In genomic region chr4:156031593-156032391, GRCm38 (mm10) we compare ENCODE assay signal across 8 mouse cellular contexts. TPM values are rescaled to one million over a fixed set of nuclear protein-coding genes. Genes with fewer than 3 reads are reported as not detected.
DNase-seq lines count a peak whose midpoint lies in the region; ATAC-seq lines count a peak whose summit lies in the region.

No protein-coding gene starts in this region.

- H3K27me3 ChIP-seq in intestine, embryonic 15.5 days (replicated peaks) = peaks cover 12% of the 10 kb centered on the region

- peak; percentile 93 for ATAC-seq in intestine, embryonic 15.5 days

- no peaks in the 10 kb centered on the region for H3K9me3 ChIP-seq in intestine, embryonic 15.5 days

- peak overlapping the region; percentile 59 for H3K4me3 ChIP-seq in intestine, embryonic 15.5 days (replicated peaks)

- under 1% methylated on average over 24 of the region's 24 CpGs for WGBS in intestine, embryonic 15.5 days

- H3K4me1 ChIP-seq in intestine, embryonic 15.5 days (replicated peaks) = peaks cover 18% of the 10 kb centered on the region

- peak overlapping the region; percentile 78 for H3K4me2 ChIP-seq in intestine, embryonic 15.5 days (replicated peaks)

- peak overlapping the region; percentile 93 for H3K27ac ChIP-seq in intestine, embryonic 15.5 days

- peak overlapping the region; percentile 63 for H3K9ac ChIP-seq in intestine, embryonic 15.5 days

- DNase-seq in adipocyte (ENCODE audit: low spot score) = peak; percentile 88
- DNase-seq in embryo, embryonic 10.5 days (ENCODE audit: low spot score) = peak; percentile 94
- DNase-seq in gastrocnemius, postnatal 36 days = peak; percentile 76 to 82
- DNase-seq in left cerebral cortex, postnatal 25 days (ENCODE audit: low spot score in 2 of 2) = peak; percentile 79 to 88
- peak; percentile 87 for DNase-seq in mesoderm, embryonic 11.5 days (ENCODE audit: low read depth, low spot score)
- DNase-seq in right cerebral cortex, postnatal 36 days (ENCODE audit: low spot score in 2 of 2) = peak; percentile 71 to 76
- DNase-seq in yolk sac, embryonic 10.5 days (ENCODE audit: low spot score) = peak; percentile 87

- 0 out of 2 replicates have a peak, but pooled peaks cover 2% of the 10 kb centered on the region for H3K36me3 ChIP-seq in intestine, embryonic 15.5 days

- intact Hi-C loops in gastrocnemius, postnatal 36 days (cut with DNase I) = loop anchor here (5.0 kb wide), 1 partner anchor 39 kb away; the partner anchor contains the start of genes B3galt6 and Sdf4
- intact Hi-C loops in left cerebral cortex, postnatal 25 days (cut with DNase I) = loop anchor here (2.0 to 5.0 kb wide), 2 partner anchors 39 to 71 kb away; partner anchors contain the start of genes B3galt6 and Sdf4

RNA-seq across cellular contexts. Expression of gene Tnfrsf18, which starts 5.8 kb away (rescaled TPM):
- total RNA-seq in gastrocnemius, postnatal 36 days (2021) = under 1 TPM in 1 of 2 experiments, not detected in 1; 0.48 TPM
- 1.1 and 1.6 TPM in 2 replicates for polyA plus RNA-seq in intestine, embryonic 15.5 days (2015; fragmentation: Nextera tagmentation; extraction: Ambion mirVana)
- total RNA-seq in left cerebral cortex, postnatal 25 days (2021) = not detected

RNA-seq across cellular contexts. Expression of gene Tnfrsf4, which starts 18.1 kb away (rescaled TPM):
- total RNA-seq in gastrocnemius, postnatal 36 days (2021) = under 1 TPM; 0.59 to 0.94 TPM
- polyA plus RNA-seq in intestine, embryonic 15.5 days (2015; fragmentation: Nextera tagmentation; extraction: Ambion mirVana) = 0.49 and 0.52 TPM in 2 replicates
- 1 to 10 TPM; 2.0 to 2.1 TPM for total RNA-seq in left cerebral cortex, postnatal 25 days (2021)

RNA-seq across cellular contexts. Expression of gene Ttll10, which starts 27.4 kb away (rescaled TPM):
- not detected for total RNA-seq in gastrocnemius, postnatal 36 days (2021)
- polyA plus RNA-seq in intestine, embryonic 15.5 days (2015; fragmentation: Nextera tagmentation; extraction: Ambion mirVana) = 3.1 and 3.9 TPM in 2 replicates
- not detected for total RNA-seq in left cerebral cortex, postnatal 25 days (2021)

RNA-seq across cellular contexts. Expression of gene Sdf4, which starts 39.1 kb away (rescaled TPM):
- 10 to 100 TPM; 63.1 to 68.4 TPM for total RNA-seq in gastrocnemius, postnatal 36 days (2021)
- 154 and 166 TPM in 2 replicates for polyA plus RNA-seq in intestine, embryonic 15.5 days (2015; fragmentation: Nextera tagmentation; extraction: Ambion mirVana)
- 100 to 1,000 TPM; 182 to 184 TPM for total RNA-seq in left cerebral cortex, postnatal 25 days (2021)

RNA-seq across cellular contexts. Expression of gene B3galt6, which starts 39.3 kb away (rescaled TPM):
- 1 to 10 TPM; 1.1 to 1.5 TPM for total RNA-seq in gastrocnemius, postnatal 36 days (2021)
- 13.4 and 14.0 TPM in 2 replicates for polyA plus RNA-seq in intestine, embryonic 15.5 days (2015; fragmentation: Nextera tagmentation; extraction: Ambion mirVana)
- total RNA-seq in left cerebral cortex, postnatal 25 days (2021) = 10 to 100 TPM in 1 of 2 experiments, 1 to 10 TPM in 1; 9.7 to 10.5 TPM

Comparison
In these comparisons a context has a peak if more than half of its experiments do, and no peak if none do; other contexts are left out.
1. Peak in every context shown above with its lines: DNase-seq, ATAC-seq, H3K4me3 ChIP-seq and H3K27ac ChIP-seq.